Mouse (Mus musculus) erythroblast, embryonic 14.5 days (primary cell): ENCODE measurements around the gene Rbm11.

Experiments
- GATA1 ChIP-seq: IDR thresholded peaks from 2 replicates; pipeline ENCODE4 v1.6.1; 2012; ENCODE audit warnings: low read length, inconsistent platforms, mixed read lengths
- TAL1 ChIP-seq: IDR thresholded peaks from 3 replicates; pipeline ENCODE4 v1.6.1; 2012; ENCODE audit warnings: low read length, inconsistent platforms, mixed read lengths

- TF ChIP-seq GATA1 (no peak), TAL1 (no peak)
Observed at GRCm38 (mm10) chr16:75562910-75563309, 29.7 kb upstream of the Rbm11 start.
